Mouse (Mus musculus): ENCODE results near the gene Clip2. TPM values are rescaled to one million over a fixed set of nuclear protein-coding genes. Genes with fewer than 3 reads are reported as not detected.

Gene Clip2
- total RNA-seq, 2 experiments from 2014 or later = 106 to 107 TPM

Small RNA genes within 50 kb of the gene (microRNA-seq; reads per million reads assigned to microRNA genes)
- 0 reads per million in 2 experiments for gene Gm26340
- 0 reads per million in 2 experiments for gene Mir7228

Other genes with a start within 250 kb of the Clip2 start
- gene Gtf2i, start 237.7 kb downstream of the Clip2 start, total RNA-seq (2021) = 100 to 1,000 TPM; 220 to 231 TPM
- gene Gtf2ird1, start 95.7 kb downstream of the Clip2 start, total RNA-seq (2021) = 10 to 100 TPM; 19.8 to 27.3 TPM
- 1 to 10 TPM; 3.8 to 4.3 TPM for gene Syna, start 7.7 kb upstream of the Clip2 start, total RNA-seq (2021)
- gene Rfc2, start 28.9 kb upstream of the Clip2 start, total RNA-seq (2021) = 10 to 100 TPM; 49.3 to 57.6 TPM
- 1 to 10 TPM; 1.8 to 3.9 TPM for gene Lat2, start 62.6 kb upstream of the Clip2 start, total RNA-seq (2021)
- gene Eif4h, start 87.1 kb upstream of the Clip2 start, total RNA-seq (2021) = 100 to 1,000 TPM; 295 to 322 TPM
- 10 to 100 TPM; 39.9 to 44.8 TPM for gene Limk1, start 136.2 kb upstream of the Clip2 start, total RNA-seq (2021)
- gene Eln, start 194.9 kb upstream of the Clip2 start, total RNA-seq (2021) = 1 to 10 TPM; 7.1 to 8.2 TPM